In the genomic region with DNA sequence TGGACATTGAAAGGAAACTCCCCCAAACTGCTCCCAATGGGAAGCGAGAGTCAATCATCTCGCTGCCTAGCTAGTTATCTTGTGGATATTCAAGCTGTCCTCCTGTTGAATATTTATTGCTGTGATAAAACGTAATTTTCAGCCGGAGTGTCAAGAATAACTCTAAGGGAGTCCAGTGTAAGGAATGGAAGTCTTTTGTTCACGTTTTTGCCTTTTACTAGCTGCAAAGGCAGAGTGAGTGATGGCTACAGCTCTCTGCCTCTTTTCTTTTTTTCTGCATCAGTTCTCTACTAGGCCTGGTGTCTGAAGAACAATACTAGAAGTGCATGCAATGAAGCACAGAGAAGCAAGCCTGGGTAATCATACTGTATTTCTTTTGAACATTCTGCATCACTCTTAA, we compare ENCODE assay signal across 13 mouse cellular contexts.
"Had no signal": no experiment of that assay in that cellular context is flagged by ENCODE, and none has a peak within 500 bp of the region (broad histone marks: within the 10 kb centered on the region; RNA-seq: fewer than 3 reads in every experiment).

No protein-coding gene starts in this region.

- H3K4me2 ChIP-seq: intestine, embryonic 15.5 days; limb, embryonic 13.5 days; neural tube, embryonic 13.5 days; stomach, embryonic 15.5 days had no signal

- ATAC-seq: intestine, embryonic 15.5 days had no signal

- H3K27me3 ChIP-seq: intestine, embryonic 15.5 days; limb, embryonic 13.5 days; neural tube, embryonic 13.5 days; stomach, embryonic 15.5 days had no signal

- H3K4me3 ChIP-seq: intestine, embryonic 15.5 days; layer of hippocampus, adult 2 months; limb, embryonic 13.5 days; neural tube, embryonic 13.5 days; stomach, embryonic 15.5 days had no signal

- DNase-seq: kidney, adult 18-20 months; kidney, postnatal 36 days; left cerebral cortex, postnatal 4 days; lung, adult 18-20 months; right cerebral cortex, postnatal 14 days; thymus, adult 2 months; thymus, postnatal 25 days had no signal

- H3K36me3 ChIP-seq: intestine, embryonic 15.5 days; limb, embryonic 13.5 days; neural tube, embryonic 13.5 days; stomach, embryonic 15.5 days had no signal

- H3K27ac ChIP-seq: intestine, embryonic 15.5 days; layer of hippocampus, adult 2 months; limb, embryonic 13.5 days; liver, embryonic 14.5 days; stomach, embryonic 15.5 days had no signal

- H3K4me1 ChIP-seq: intestine, embryonic 15.5 days; limb, embryonic 13.5 days; stomach, embryonic 15.5 days had no signal

- H3K9me3 ChIP-seq: intestine, embryonic 15.5 days; limb, embryonic 13.5 days; neural tube, embryonic 13.5 days; stomach, embryonic 15.5 days had no signal

- H3K9ac ChIP-seq: intestine, embryonic 15.5 days; limb, embryonic 13.5 days; liver, embryonic 14.5 days; neural tube, embryonic 13.5 days; stomach, embryonic 15.5 days had no signal
